Mouse (Mus musculus) megakaryocyte, embryonic 14.5 days (primary cell): ENCODE measurements around the gene Inpp4a. TPM values are rescaled to one million over a fixed set of nuclear protein-coding genes. Genes with fewer than 3 reads are reported as not detected.

Experiments
- H3K27me3 ChIP-seq: replicated peaks from 2 replicates; pipeline ENCODE3; 2012; ENCODE audit warnings: inconsistent platforms
- H3K36me3 ChIP-seq: replicated peaks from 2 replicates; pipeline ENCODE3; 2012; ENCODE audit warnings: low read length, inconsistent platforms, mixed read lengths
- H3K4me1 ChIP-seq: 2 replicates; pipeline ENCODE4 v1.6.1; 2012; ENCODE audit warnings: inconsistent platforms
- H3K4me3 ChIP-seq: replicated peaks from 2 replicates; pipeline ENCODE3; 2012; ENCODE audit warnings: moderate library complexity, mild to moderate bottlenecking, inconsistent platforms
- H3K9me3 ChIP-seq: 2 replicates; pipeline ENCODE4 v1.6.1; 2012; ENCODE audit warnings: inconsistent platforms
- FLI1 ChIP-seq: IDR thresholded peaks from 2 replicates; pipeline ENCODE4 v1.6.1; 2012; ENCODE audit warnings: low read length, inconsistent platforms, mixed read lengths
- GATA1 ChIP-seq: IDR thresholded peaks from 3 replicates; pipeline ENCODE4 v1.6.1; 2012; ENCODE audit warnings: mixed read lengths, low read length, inconsistent platforms, borderline replicate concordance
- polyA plus RNA-seq: library from polyadenylated mRNA; stranded (reverse); fragments of >175 nt; gene quantifications from 2 replicates; pipeline ENCODE4 v1.2.3, GENCODE M21; 2012; ENCODE audit warnings: low replicate concordance; ENCODE audit not compliant: insufficient read depth

The Inpp4a gene
- polyA plus RNA-seq, 1 experiment = 7.7 TPM

- Histone ChIP-seq H3K4me3 (no peak overlapping the region), H3K36me3 (peaks cover 13% of the 10 kb centered on the region), H3K27me3 (peaks cover 7% of the 10 kb centered on the region), H3K9me3 (no peaks in the 10 kb centered on the region), H3K4me1 (peaks cover 86% of the 10 kb centered on the region)
- no peak for TF ChIP-seq FLI1
- no peak for TF ChIP-seq GATA1
Measured at GRCm38 (mm10) chr1:37350886-37351651, 51.4 kb downstream of the Inpp4a start.

GRCm38 (mm10) chr1:37351961-37352360 is 52.3 kb downstream of the Inpp4a start:
- Histone ChIP-seq H3K9me3 (no peaks in the 10 kb centered on the region), H3K36me3 (peaks cover 16% of the 10 kb centered on the region), H3K4me1 (peaks cover 86% of the 10 kb centered on the region), H3K27me3 (peaks cover 7% of the 10 kb centered on the region), H3K4me3 (no peak overlapping the region)
- TF ChIP-seq FLI1 = no peak
- TF ChIP-seq GATA1 = no peak

- Histone ChIP-seq H3K4me3 (no peak overlapping the region), H3K4me1 (peaks cover 86% of the 10 kb centered on the region), H3K9me3 (no peaks in the 10 kb centered on the region), H3K27me3 (peaks cover 4% of the 10 kb centered on the region), H3K36me3 (peaks cover 26% of the 10 kb centered on the region)
- TF ChIP-seq FLI1 (no peak), GATA1 (no peak)
Measured at GRCm38 (mm10) chr1:37353456-37353855, 53.8 kb downstream of the Inpp4a start.

- TF ChIP-seq FLI1 = no peak
- TF ChIP-seq GATA1 = no peak
- Histone ChIP-seq H3K36me3 (peaks cover 38% of the 10 kb centered on the region), H3K4me1 (peaks cover 67% of the 10 kb centered on the region), H3K27me3 (no peaks in the 10 kb centered on the region), H3K9me3 (no peaks in the 10 kb centered on the region), H3K4me3 (no peak overlapping the region)
Measured at GRCm38 (mm10) chr1:37355492-37355891, 55.8 kb downstream of the Inpp4a start.

- Histone ChIP-seq H3K36me3 (peaks cover 42% of the 10 kb centered on the region), H3K9me3 (no peaks in the 10 kb centered on the region), H3K4me3 (no peak overlapping the region), H3K27me3 (no peaks in the 10 kb centered on the region), H3K4me1 (peaks cover 59% of the 10 kb centered on the region)
- TF ChIP-seq GATA1 (no peak), FLI1 (no peak)
Measured at GRCm38 (mm10) chr1:37356305-37356704, 56.6 kb downstream of the Inpp4a start.

GRCm38 (mm10) chr1:37357173-37357572 is 57.5 kb downstream of the Inpp4a start:
- Histone ChIP-seq H3K4me3 (no peak overlapping the region), H3K9me3 (no peaks in the 10 kb centered on the region), H3K27me3 (no peaks in the 10 kb centered on the region), H3K36me3 (peaks cover 48% of the 10 kb centered on the region), H3K4me1 (peaks cover 51% of the 10 kb centered on the region)
- TF ChIP-seq FLI1 (no peak), GATA1 (no peak)

GRCm38 (mm10) chr1:37358621-37359020 is 59.0 kb downstream of the Inpp4a start:
- Histone ChIP-seq H3K4me1 (peaks cover 46% of the 10 kb centered on the region), H3K36me3 (peaks cover 60% of the 10 kb centered on the region)

GRCm38 (mm10) chr1:37359395-37360092 is 59.9 kb downstream of the Inpp4a start:
- no peaks in the 10 kb centered on the region for H3K27me3 ChIP-seq
- H3K36me3 ChIP-seq = peaks cover 67% of the 10 kb centered on the region
- no peaks in the 10 kb centered on the region for H3K9me3 ChIP-seq
- no peak overlapping the region for H3K4me3 ChIP-seq
- no peak for TF ChIP-seq FLI1
- no peak for TF ChIP-seq GATA1
- H3K4me1 ChIP-seq = peaks cover 41% of the 10 kb centered on the region

More at GRCm38 (mm10) chr1:37358621-37359020, 59.0 kb downstream of the Inpp4a start:
- no peaks in the 10 kb centered on the region for H3K9me3 ChIP-seq
- TF ChIP-seq FLI1 = no peak
- no peak for TF ChIP-seq GATA1
- H3K27me3 ChIP-seq = no peaks in the 10 kb centered on the region
- H3K4me3 ChIP-seq = no peak overlapping the region

GRCm38 (mm10) chr1:37360781-37361180 is 61.1 kb downstream of the Inpp4a start:
- Histone ChIP-seq H3K9me3 (no peaks in the 10 kb centered on the region), H3K27me3 (no peaks in the 10 kb centered on the region), H3K36me3 (peaks cover 79% of the 10 kb centered on the region), H3K4me1 (peaks cover 30% of the 10 kb centered on the region), H3K4me3 (no peak overlapping the region)
- no peak for TF ChIP-seq GATA1
- no peak for TF ChIP-seq FLI1

- H3K27me3 ChIP-seq = peaks cover 2% of the 10 kb centered on the region
- TF ChIP-seq GATA1 (no peak), FLI1 (no peak)
- peaks cover 11% of the 10 kb centered on the region for H3K4me1 ChIP-seq
- peaks cover 86% of the 10 kb centered on the region for H3K36me3 ChIP-seq
- H3K9me3 ChIP-seq = no peaks in the 10 kb centered on the region
- H3K4me3 ChIP-seq = peak overlapping the region; percentile 1
Measured at GRCm38 (mm10) chr1:37362721-37363120, 63.1 kb downstream of the Inpp4a start.
